Mouse (Mus musculus): Measurements from ENCODE around the gene Il5. TPM values are rescaled to one million over a fixed set of nuclear protein-coding genes. Genes with fewer than 3 reads are reported as not detected.

Il5 gene
- total RNA-seq (2015) = not detected in 2 replicates
- not detected in 2 replicates for total RNA-seq (2017)

- no peak for ATAC-seq (replicated peaks; ENCODE audit: poor library complexity)
Observed at GRCm38 (mm10) chr11:53720715-53721114, at the start of gene Il5. Gene Il5, plus strand, starts transcription at chr11:53720794.

GRCm38 (mm10) chr11:53671414-53671813 is 49.2 kb upstream of the Il5 start:
- ATAC-seq (replicated peaks; ENCODE audit: poor library complexity) = no peak

- ATAC-seq (replicated peaks; ENCODE audit: poor library complexity) = no peak
Observed at GRCm38 (mm10) chr11:53680141-53680540, 40.5 kb upstream of the Il5 start.

GRCm38 (mm10) chr11:53681686-53682085 is 38.9 kb upstream of the Il5 start:
- no peak for ATAC-seq (replicated peaks; ENCODE audit: poor library complexity)

GRCm38 (mm10) chr11:53682170-53682569 is 38.4 kb upstream of the Il5 start:
- no peak for ATAC-seq (replicated peaks; ENCODE audit: poor library complexity)

- no peak for ATAC-seq (replicated peaks; ENCODE audit: poor library complexity)
Observed at GRCm38 (mm10) chr11:53682994-53683530, 37.5 kb upstream of the Il5 start.

GRCm38 (mm10) chr11:53691979-53692378 is 28.6 kb upstream of the Il5 start:
- ATAC-seq (replicated peaks; ENCODE audit: poor library complexity) = no peak

GRCm38 (mm10) chr11:53698521-53698920 is 22.1 kb upstream of the Il5 start:
- ATAC-seq (replicated peaks; ENCODE audit: poor library complexity) = no peak

- ATAC-seq (replicated peaks; ENCODE audit: poor library complexity) = no peak
Observed at GRCm38 (mm10) chr11:53699351-53699750, 21.2 kb upstream of the Il5 start.

GRCm38 (mm10) chr11:53706236-53706933 is 14.2 kb upstream of the Il5 start:
- ATAC-seq (replicated peaks; ENCODE audit: poor library complexity) = peak; percentile 55

GRCm38 (mm10) chr11:53706934-53707717 is 13.5 kb upstream of the Il5 start, which contains the start of gene Rad50:
Gene Rad50, minus strand, starts transcription at chr11:53707319.
- peak; percentile 99 for ATAC-seq (replicated peaks; ENCODE audit: poor library complexity)

GRCm38 (mm10) chr11:53707718-53708009 is 12.9 kb upstream of the Il5 start:
- no peak for ATAC-seq (replicated peaks; ENCODE audit: poor library complexity)

- no peak for ATAC-seq (replicated peaks; ENCODE audit: poor library complexity)
Observed at GRCm38 (mm10) chr11:53719701-53720100, 893 bp upstream of the Il5 start.

GRCm38 (mm10) chr11:53731457-53731856 is 10.9 kb downstream of the Il5 start:
- ATAC-seq (replicated peaks; ENCODE audit: poor library complexity) = no peak

GRCm38 (mm10) chr11:53732244-53732643 is 11.7 kb downstream of the Il5 start:
- ATAC-seq (replicated peaks; ENCODE audit: poor library complexity) = no peak

- ATAC-seq (replicated peaks; ENCODE audit: poor library complexity) = no peak
Observed at GRCm38 (mm10) chr11:53733824-53734223, 13.2 kb downstream of the Il5 start.

- no peak for ATAC-seq (replicated peaks; ENCODE audit: poor library complexity)
Observed at GRCm38 (mm10) chr11:53734431-53734830, 13.8 kb downstream of the Il5 start.

GRCm38 (mm10) chr11:53734970-53735681 is 14.5 kb downstream of the Il5 start:
- ATAC-seq (replicated peaks; ENCODE audit: poor library complexity) = no peak

GRCm38 (mm10) chr11:53735682-53736245 is 15.2 kb downstream of the Il5 start:
- peak; percentile 87 for ATAC-seq (replicated peaks; ENCODE audit: poor library complexity)

- peak; percentile 80 for ATAC-seq (replicated peaks; ENCODE audit: poor library complexity)
Observed at GRCm38 (mm10) chr11:53736771-53737572, 16.4 kb downstream of the Il5 start.

Data from megakaryocyte progenitor cell, adult 5-6 weeks (primary cell).